Mouse (Mus musculus) E14TG2a.4 (cell line): ENCODE results near the gene Olfm2.

ENCODE experiments used
- H3K27me3 ChIP-seq: 2 replicates; pipeline ENCODE4 v1.6.1; 2014; ENCODE audit warnings: low read length, control low read depth; ENCODE audit not compliant: insufficient read depth
- H3K36me3 ChIP-seq: 2 replicates; pipeline ENCODE4 v1.6.1; 2014; ENCODE audit warnings: low read length, control low read depth; ENCODE audit not compliant: insufficient read depth
- H3K4me1 ChIP-seq: replicated peaks from 2 replicates; pipeline ENCODE4 v1.6.1; 2014; ENCODE audit warnings: low read depth, low read length, control low read depth
- H3K4me3 ChIP-seq: replicated peaks from 2 replicates; pipeline ENCODE4 v1.5.1; 2014; ENCODE audit warnings: mild to moderate bottlenecking, low read length
- H3K9me3 ChIP-seq: 2 replicates; pipeline ENCODE4 v1.6.1; 2014; ENCODE audit warnings: low read length, control low read depth
- CTCF ChIP-seq: conservative IDR thresholded peaks from 2 replicates; pipeline ENCODE4 v1.5.1; 2014; ENCODE audit warnings: low read length
- NANOG ChIP-seq: IDR thresholded peaks from 2 replicates; pipeline ENCODE4 v1.6.1; 2014; ENCODE audit warnings: borderline replicate concordance, low read length, mixed read lengths
- POU5F1 ChIP-seq: IDR thresholded peaks from 2 replicates; pipeline ENCODE4 v1.6.1; 2014; ENCODE audit warnings: low read length, borderline replicate concordance

Olfm2 gene

DNA sequence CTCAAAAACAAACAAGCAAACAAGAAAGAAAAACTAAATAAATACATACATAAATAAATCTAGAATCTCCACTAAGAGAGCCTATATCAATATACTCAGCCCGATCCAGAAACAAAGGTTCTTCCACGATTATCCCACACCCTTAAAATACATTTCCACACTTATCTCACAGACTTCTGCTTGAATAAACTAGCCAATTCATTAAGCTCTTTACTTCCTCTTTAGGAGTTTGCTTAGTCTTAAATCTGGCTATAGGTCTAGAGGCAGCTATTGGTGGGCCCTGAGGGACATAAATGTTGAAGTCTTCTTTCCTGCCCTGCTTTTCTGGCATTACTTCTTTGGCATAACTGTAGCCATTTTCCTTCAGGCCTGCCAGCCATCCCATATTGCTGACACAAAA, 114.8 kb downstream of the Olfm2 start:
- Histone ChIP-seq H3K4me3 (no peak overlapping the region), H3K27me3 (no peaks in the 10 kb centered on the region), H3K36me3 (0 out of 2 replicates have a peak, but pooled peaks cover 3% of the 10 kb centered on the region), H3K4me1 (peaks cover 21% of the 10 kb centered on the region), H3K9me3 (no peaks in the 10 kb centered on the region)
- TF ChIP-seq CTCF (no peak), NANOG (no peak), POU5F1 (no peak)
